Mouse (Mus musculus) inflammation-experienced regulatory T-cells, adult 16 weeks (primary cell): ENCODE results near the gene Pde4dip. TPM values are rescaled to one million over a fixed set of nuclear protein-coding genes. Genes with fewer than 3 reads are reported as not detected.

Experiments
- polyA plus RNA-seq: library from polyadenylated mRNA; unstranded; fragments of 100-300 nt; shearing (Covaris generic); gene quantifications from one replicate; pipeline ENCODE4 v1.2.1, GENCODE M21; 2017

Pde4dip gene
- 35.0 TPM for polyA plus RNA-seq

GRCm38 (mm10) chr3:97888168-97888901 lies at the start of gene Pde4dip:
TSS of gene Pde4dip (minus strand) at chr3:97888707.

GRCm38 (mm10) chr3:97900516-97901490 lies 12.3 kb upstream of the Pde4dip start, which contains the start of gene Sec22b:
TSS of gene Sec22b (plus strand) at chr3:97901190.

GRCm38 (mm10) chr3:97674644-97675110 lies 213.8 kb downstream of the Pde4dip start, which contains the start of gene Gm17651:
TSS of gene Gm17651 (minus strand) at chr3:97674694.

GRCm38 (mm10) chr3:97657655-97658411 lies 230.7 kb downstream of the Pde4dip start, which contains the start of gene Prkab2:
TSS of gene Prkab2 (plus strand) at chr3:97658193.

Other genes with a start within 250 kb of the Pde4dip start
- 4.1 TPM for gene Prkab2, start 230.5 kb downstream of the Pde4dip start, polyA plus RNA-seq
- gene Gm17651, start 214.0 kb downstream of the Pde4dip start, polyA plus RNA-seq = not detected
- 130 TPM for gene Sec22b, start 12.5 kb upstream of the Pde4dip start, polyA plus RNA-seq
- 12.2 TPM for gene Notch2, start 124.8 kb upstream of the Pde4dip start, polyA plus RNA-seq